Comparison of ENCODE assay signal across 23 mouse cellular contexts in the genomic region with DNA sequence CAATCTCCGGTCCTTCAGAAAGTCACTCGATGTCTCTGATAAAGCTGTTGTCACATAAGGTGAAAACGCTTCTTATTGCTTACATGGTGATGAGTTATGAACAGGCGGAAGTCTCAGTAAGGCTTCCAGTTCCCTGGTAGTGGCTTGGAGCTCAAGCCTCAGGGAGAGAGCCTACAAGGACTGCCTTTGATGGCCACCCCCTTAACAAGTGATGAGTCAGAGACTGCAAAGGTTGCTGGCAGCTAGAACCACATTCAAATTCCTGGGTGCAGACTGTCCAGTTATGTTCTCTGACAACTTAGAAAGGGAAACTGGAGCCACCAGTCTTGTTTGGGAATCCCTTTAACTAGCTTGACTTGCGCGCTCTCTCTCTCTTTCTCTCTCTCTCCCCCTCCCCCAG. TPM values are rescaled to one million over a fixed set of nuclear protein-coding genes. Genes with fewer than 3 reads are reported as not detected.
DNase-seq lines count a peak whose midpoint lies in the region; ATAC-seq lines count a peak whose summit lies in the region.
"Had no signal": no experiment of that assay in that cellular context is flagged by ENCODE, and none has a peak within 500 bp of the region (broad histone marks: within the 10 kb centered on the region; RNA-seq: fewer than 3 reads in every experiment).

No protein-coding gene starts in this region.

- peak; percentile 6 for DNase-seq in midbrain, embryonic 11.5 days (ENCODE audit: low spot score, missing footprints)
- DNase-seq in midbrain, embryonic 10.5 days (ENCODE audit: low spot score), result no peak
- peak; percentile 67 for DNase-seq in Muller cell, postnatal 12 days (ENCODE audit: inconsistent ontology term)
- DNase-seq in adrenal gland, postnatal 10 days, result peak; percentile 46
- DNase-seq in brain, adult 2 months (ENCODE audit: low read depth, low spot score), result peak; percentile 42
- no peak for DNase-seq in kidney, postnatal 4 days
- no peak for DNase-seq in cerebellum, postnatal 25 days
- DNase-seq: cerebellum, adult 18-20 months; cerebellum, adult 9-11 months; gastrocnemius, postnatal 10 days; heart, adult 18-20 months; heart, postnatal 10 days; heart, postnatal 4 days; kidney, adult 11 months; kidney, adult 9 months had no signal

- H3K36me3 ChIP-seq in midbrain, embryonic 11.5 days (ENCODE audit: control insufficient read depth, insufficient read depth, low read length), result no peaks in the 10 kb centered on the region
- H3K36me3 ChIP-seq in midbrain, embryonic 10.5 days, result no peaks in the 10 kb centered on the region
- H3K36me3 ChIP-seq: embryonic facial prominence, embryonic 15.5 days; forebrain, embryonic 10.5 days; heart, embryonic 10.5 days; hindbrain, embryonic 12.5 days had no signal

- no peak overlapping the region for H3K9ac ChIP-seq in midbrain, embryonic 11.5 days (ENCODE audit: low read length)
- H3K9ac ChIP-seq: embryonic facial prominence, embryonic 15.5 days; hindbrain, embryonic 12.5 days had no signal

- H3K9me3 ChIP-seq in midbrain, embryonic 11.5 days (ENCODE audit: control insufficient read depth, low read length), result no peaks in the 10 kb centered on the region
- H3K9me3 ChIP-seq in midbrain, embryonic 10.5 days (replicated peaks), result no peaks in the 10 kb centered on the region
- H3K9me3 ChIP-seq: embryonic facial prominence, embryonic 15.5 days; forebrain, embryonic 10.5 days; heart, embryonic 10.5 days; hindbrain, embryonic 12.5 days had no signal

- ATAC-seq in midbrain, embryonic 11.5 days (ENCODE audit: low FRiP score), result no peak
- ATAC-seq: forebrain, embryonic 14.5 days; hindbrain, embryonic 16.5 days; inflammation-experienced regulatory T-cells, adult 6 months had no signal

- no peak overlapping the region for H3K4me2 ChIP-seq in midbrain, embryonic 11.5 days
- H3K4me2 ChIP-seq: embryonic facial prominence, embryonic 15.5 days; hindbrain, embryonic 12.5 days had no signal

- no peak overlapping the region for H3K27ac ChIP-seq in midbrain, embryonic 11.5 days (ENCODE audit: low read depth, low read length)
- no peak overlapping the region for H3K27ac ChIP-seq in midbrain, embryonic 10.5 days (replicated peaks)
- H3K27ac ChIP-seq: embryonic facial prominence, embryonic 15.5 days; forebrain, embryonic 10.5 days; heart, embryonic 10.5 days; hindbrain, embryonic 12.5 days had no signal

- H3K4me3 ChIP-seq in midbrain, embryonic 11.5 days (ENCODE audit: low read depth, low read length), result no peak overlapping the region
- H3K4me3 ChIP-seq in midbrain, embryonic 10.5 days, result no peak overlapping the region
- H3K4me3 ChIP-seq: embryonic facial prominence, embryonic 15.5 days; erythroblast, embryonic 14.5 days; forebrain, embryonic 10.5 days; heart, embryonic 10.5 days; hindbrain, embryonic 12.5 days had no signal

- no peaks in the 10 kb centered on the region for H3K27me3 ChIP-seq in midbrain, embryonic 11.5 days (ENCODE audit: control insufficient read depth, insufficient read depth, low read length)
- H3K27me3 ChIP-seq in midbrain, embryonic 10.5 days (ENCODE audit: low read depth, poor library complexity, severe bottlenecking), result no peaks in the 10 kb centered on the region
- H3K27me3 ChIP-seq: embryonic facial prominence, embryonic 15.5 days; hindbrain, embryonic 12.5 days had no signal

- no peaks in the 10 kb centered on the region for H3K4me1 ChIP-seq in midbrain, embryonic 11.5 days (ENCODE audit: control insufficient read depth, insufficient read depth, low read length)
- H3K4me1 ChIP-seq in midbrain, embryonic 10.5 days, result no peaks in the 10 kb centered on the region
- H3K4me1 ChIP-seq: embryonic facial prominence, embryonic 15.5 days; forebrain, embryonic 10.5 days; heart, embryonic 10.5 days; hindbrain, embryonic 12.5 days had no signal

- 95% methylated on average over 6 of the region's 6 CpGs for WGBS in midbrain, embryonic 11.5 days
- 92% methylated on average over 6 of the region's 6 CpGs for WGBS in midbrain, embryonic 10.5 days

RNA-seq across cellular contexts. Expression of a gene that starts 11.0 kb away (rescaled TPM):
- 29.6 and 31.1 TPM in 2 replicates for polyA plus RNA-seq in midbrain, embryonic 11.5 days (2014; fragmentation: Nextera tagmentation; extraction: Ambion mirVana)
- polyA plus RNA-seq in midbrain, embryonic 10.5 days (2016; fragmentation: Nextera tagmentation; extraction: Ambion mirVana), result 19.7 and 22.5 TPM in 2 replicates
- 100 to 1,000 TPM; 115 TPM for total RNA-seq in adrenal gland, postnatal 10 days (2021)

RNA-seq across cellular contexts. Expression of a gene that starts 21.2 kb away (rescaled TPM):
- 30.6 and 34.2 TPM in 2 replicates for polyA plus RNA-seq in midbrain, embryonic 11.5 days (2014; fragmentation: Nextera tagmentation; extraction: Ambion mirVana)
- polyA plus RNA-seq in midbrain, embryonic 10.5 days (2016; fragmentation: Nextera tagmentation; extraction: Ambion mirVana), result 22.6 and 24.7 TPM in 2 replicates
- 100 to 1,000 TPM; 145 to 155 TPM for total RNA-seq in adrenal gland, postnatal 10 days (2021)

Comparison
In these comparisons a context has a peak if more than half of its experiments do, and no peak if none do; other contexts are left out.
1. DNase-seq: peak in midbrain, embryonic 11.5 days (single experiment), Muller cell, postnatal 12 days (single experiment), adrenal gland, postnatal 10 days (single experiment) and brain, adult 2 months (single experiment); none in midbrain, embryonic 10.5 days (single experiment), kidney, postnatal 4 days (0 of 2) and cerebellum, postnatal 25 days (0 of 2).